Mouse (Mus musculus) right cerebral cortex, postnatal 36 days (tissue): Measurements from ENCODE around the gene Slc22a4.
"Not testable (repeated sequence)": the region's sequence is repeated elsewhere in the genome, so short reads cannot be mapped to it uniquely, and the experiment has no call there.

Experiments used
- DNase-seq, 2 experiments: peaks; one replicate each; pipeline ENCODE4 v3.0.0; 2022; ENCODE audit warnings: low spot score in 2 of 2, mixed read lengths in 1 of 2

The Slc22a4 gene

GRCm38 (mm10) chr11:54057428-54057827 lies 29.5 kb upstream of the Slc22a4 start:
- no peak for DNase-seq

GRCm38 (mm10) chr11:54056132-54056531 lies 28.2 kb upstream of the Slc22a4 start:
- DNase-seq = no peak

GRCm38 (mm10) chr11:54054257-54054656 lies 26.4 kb upstream of the Slc22a4 start:
- DNase-seq = no peak

- no peak for DNase-seq
Measured at GRCm38 (mm10) chr11:54053090-54053489, 25.2 kb upstream of the Slc22a4 start.

GRCm38 (mm10) chr11:54052128-54052527 lies 24.2 kb upstream of the Slc22a4 start:
- DNase-seq = no peak

- DNase-seq = no peak
Measured at GRCm38 (mm10) chr11:54051161-54051560, 23.3 kb upstream of the Slc22a4 start.

GRCm38 (mm10) chr11:54050205-54050604 lies 22.3 kb upstream of the Slc22a4 start:
- DNase-seq = peak in 1 of 2 experiments; percentile 32

- DNase-seq = no peak
Measured at GRCm38 (mm10) chr11:54040676-54041075, 12.8 kb upstream of the Slc22a4 start.

- DNase-seq = not testable (repeated sequence)
Measured at GRCm38 (mm10) chr11:54032872-54033271, 5.0 kb upstream of the Slc22a4 start.

- DNase-seq = no peak
Measured at GRCm38 (mm10) chr11:54028997-54029396, 1.1 kb upstream of the Slc22a4 start.

GRCm38 (mm10) chr11:54027131-54028043 lies 503 bp downstream of the Slc22a4 start:
- DNase-seq = no peak

GRCm38 (mm10) chr11:54026491-54027041 lies 1.3 kb downstream of the Slc22a4 start:
- no peak for DNase-seq

GRCm38 (mm10) chr11:54021396-54022093 lies 6.3 kb downstream of the Slc22a4 start:
- DNase-seq = no peak

GRCm38 (mm10) chr11:54018893-54019732 lies 8.8 kb downstream of the Slc22a4 start:
- no peak for DNase-seq

- no peak for DNase-seq
Measured at GRCm38 (mm10) chr11:54017596-54017995, 10.3 kb downstream of the Slc22a4 start.

- no peak for DNase-seq
Measured at GRCm38 (mm10) chr11:54016051-54016450, 11.8 kb downstream of the Slc22a4 start.

- no peak for DNase-seq
Measured at GRCm38 (mm10) chr11:54012961-54013360, 14.9 kb downstream of the Slc22a4 start.

GRCm38 (mm10) chr11:54011255-54011654 lies 16.6 kb downstream of the Slc22a4 start:
- no peak for DNase-seq

- DNase-seq = no peak
Measured at GRCm38 (mm10) chr11:54008416-54008920, 19.4 kb downstream of the Slc22a4 start.

- no peak for DNase-seq
Measured at GRCm38 (mm10) chr11:54007717-54008116, 20.2 kb downstream of the Slc22a4 start.

- DNase-seq = no peak
Measured at GRCm38 (mm10) chr11:54006901-54007300, 21.0 kb downstream of the Slc22a4 start.
